Mouse (Mus musculus) small intestine, adult 2 months (tissue): ENCODE results near the gene Tap1.

Experiments
- CTCF ChIP-seq: fragments of 200-500 bp; IDR thresholded peaks from 2 replicates; pipeline ENCODE4 v1.5.1; 2012; ENCODE audit warnings: low read depth, mild to moderate bottlenecking, control low read depth, inconsistent platforms, low read length, moderate library complexity, mixed read lengths; ENCODE audit not compliant: insufficient replicate concordance, insufficient read length; ENCODE audit errors: extremely low read depth
- POLR2A ChIP-seq: fragments of 200-500 bp; IDR thresholded peaks from 2 replicates; pipeline ENCODE4 v1.6.1; 2012; ENCODE audit warnings: low read depth, mild to moderate bottlenecking, control low read depth, inconsistent platforms, low read length, moderate library complexity

GRCm38 (mm10) chr17:34234926-34235325 lies 47.6 kb downstream of the Tap1 start:
- TF ChIP-seq POLR2A (no peak), CTCF (peak; percentile 92; the same call in 1 of the 2 replicates)
